Mouse (Mus musculus) monocyte, adult 5-6 weeks (primary cell): ENCODE results near the gene Olfr522. TPM values are rescaled to one million over a fixed set of nuclear protein-coding genes. Genes with fewer than 3 reads are reported as not detected.

Experiments used
- ATAC-seq: fragments of 153-309, 156-312 bp; replicated peaks from 2 replicates; pipeline ENCODE4 v1.8.0; 2017; ENCODE audit warnings: mild to moderate bottlenecking; ENCODE audit not compliant: low TSS enrichment, insufficient number of reproducible peaks, severe bottlenecking, poor library complexity, low FRiP score
- total RNA-seq: library from RNA; stranded (forward); fragments of 200-1000, 200-491, 200-594 nt; gene quantifications from 3 replicates; pipeline ENCODE4 v1.2.3, GENCODE M21; 2017

Olfr522 gene
- total RNA-seq, 1 experiment from 2014 or later, result not detected

- ATAC-seq, result no peak
Observed at GRCm38 (mm10) chr7:140122765-140123164, 41.8 kb downstream of the Olfr522 start.

GRCm38 (mm10) chr7:140121338-140121910 is 43.1 kb downstream of the Olfr522 start:
- ATAC-seq, result no peak

- ATAC-seq, result no peak
Observed at GRCm38 (mm10) chr7:140120484-140120883, 44.1 kb downstream of the Olfr522 start.

GRCm38 (mm10) chr7:140116329-140117054 is 48.1 kb downstream of the Olfr522 start, which contains the start of gene Echs1:
TSS of gene Echs1 (minus strand) at chr7:140116476.
- peak; percentile 97 for ATAC-seq

- ATAC-seq, result peak; percentile 72
Observed at GRCm38 (mm10) chr7:140115583-140116328, 48.8 kb downstream of the Olfr522 start, which contains the start of gene Paox. TSS of gene Paox (plus strand) at chr7:140115799.

GRCm38 (mm10) chr7:140111943-140112342 is 52.6 kb downstream of the Olfr522 start:
- ATAC-seq, result no peak

Other genes starting within 250 kb of the Olfr522 start
- not detected in 3 replicates for gene Utf1, start 221.0 kb downstream of the Olfr522 start, total RNA-seq
- 1.5 TPM in 1 of 3 replicates, not detected in the others for gene 6430531B16Rik, start 186.0 kb downstream of the Olfr522 start, total RNA-seq
- 10.2 to 54.2 TPM (median 40.8 TPM) in 3 replicates for gene Adam8, start 172.2 kb downstream of the Olfr522 start, total RNA-seq
- 27.4 to 31.4 TPM (median 27.6 TPM) in 3 replicates for gene Zfp511, start 128.4 kb downstream of the Olfr522 start, total RNA-seq
- gene Tubgcp2, start 128.1 kb downstream of the Olfr522 start, total RNA-seq, result 16.3 to 28.9 TPM (median 26.9 TPM) in 3 replicates
- gene Msx3, start 115.7 kb downstream of the Olfr522 start, total RNA-seq, result not detected in 3 replicates
- gene Caly, start 82.2 kb downstream of the Olfr522 start, total RNA-seq, result 0.68 TPM in 1 of 3 replicates, not detected in the others
- gene Prap1, start 71.4 kb downstream of the Olfr522 start, total RNA-seq, result not detected in 3 replicates
- gene Fuom, start 62.3 kb downstream of the Olfr522 start, total RNA-seq, result 2.8 to 7.7 TPM (median 4.5 TPM) in 3 replicates
- 0.87 to 1.5 TPM (median 1.2 TPM) in 3 replicates for gene Paox, start 49.0 kb downstream of the Olfr522 start, total RNA-seq
- gene Echs1, start 48.3 kb downstream of the Olfr522 start, total RNA-seq, result 37.8 to 42.3 TPM (median 41.5 TPM) in 3 replicates
- gene Mtg1, start 27.2 kb downstream of the Olfr522 start, total RNA-seq, result 3.7 to 7.6 TPM (median 4.4 TPM) in 3 replicates
- not detected in 3 replicates for gene Sprn, start 9.9 kb downstream of the Olfr522 start, total RNA-seq
- not detected in 3 replicates for gene Olfr523, start 8.5 kb upstream of the Olfr522 start, total RNA-seq
- not detected in 3 replicates for gene Olfr524, start 41.2 kb upstream of the Olfr522 start, total RNA-seq
- 0.39 to 0.48 TPM in 2 of 3 replicates, not detected in the other for gene Cd163l1, start 53.5 kb upstream of the Olfr522 start, total RNA-seq
- gene 5830411N06Rik, start 82.5 kb upstream of the Olfr522 start, total RNA-seq, result 0.85 to 2.5 TPM in 2 of 3 replicates, not detected in the other
- not detected in 3 replicates for gene Olfr525, start 156.1 kb upstream of the Olfr522 start, total RNA-seq
- gene Olfr527, start 169.3 kb upstream of the Olfr522 start, total RNA-seq, result not detected in 3 replicates
- gene Olfr60, start 196.9 kb upstream of the Olfr522 start, total RNA-seq, result not detected in 3 replicates
- gene Olfr530, start 211.6 kb upstream of the Olfr522 start, total RNA-seq, result not detected in 3 replicates
- 0.10 TPM in 1 of 3 replicates, not detected in the others for gene Olfr531, start 238.2 kb upstream of the Olfr522 start, total RNA-seq